Mouse (Mus musculus) intestine, embryonic 16.5 days (tissue): ENCODE measurements at regions not wholly inside any gene's neighbourhood (a gene's known extent, or its start where the extent isn't known, plus 50 kb on each side); places are given as distances from the start of the nearest gene placed in this dataset.

Experiments
- ATAC-seq: fragments of 200-750 bp; cut with Nextera tagmentation; 2 replicates; pipeline ENCODE4 v1.8.0; 2017; ENCODE audit warnings: moderate TSS enrichment, moderate library complexity
- H3K27ac ChIP-seq: fragments of 300-500 bp; sonication (generic); 2 replicates; pipeline ENCODE4 v1.5.1; 2014; ENCODE audit warnings: mild to moderate bottlenecking, low read length
- H3K27me3 ChIP-seq: fragments of 300-500 bp; sonication (generic); replicated peaks from 2 replicates; pipeline ENCODE4 v1.6.1; 2014; ENCODE audit warnings: low read length, control low read depth, mixed read lengths; ENCODE audit not compliant: control insufficient read depth, insufficient read depth
- H3K36me3 ChIP-seq: fragments of 300-500 bp; sonication (generic); 2 replicates; pipeline ENCODE4 v1.6.1; 2014; ENCODE audit warnings: low read length, control low read depth; ENCODE audit not compliant: control insufficient read depth, insufficient read depth
- H3K4me1 ChIP-seq: fragments of 300-500 bp; sonication (generic); 2 replicates; pipeline ENCODE4 v1.6.1; 2014; ENCODE audit warnings: low read length, control low read depth, mixed read lengths; ENCODE audit not compliant: control insufficient read depth, insufficient read depth
- H3K4me2 ChIP-seq: fragments of 300-500 bp; sonication (generic); 2 replicates; pipeline ENCODE4 v1.6.1; 2014; ENCODE audit warnings: low read depth, low read length, control low read depth
- H3K4me3 ChIP-seq: fragments of 300-500 bp; sonication (generic); 2 replicates; pipeline ENCODE4 v1.5.1; 2014; ENCODE audit warnings: mild to moderate bottlenecking, low read length
- H3K9ac ChIP-seq: fragments of 300-500 bp; sonication (generic); 2 replicates; pipeline ENCODE4 v1.6.1; 2014; ENCODE audit warnings: low read depth, low read length
- H3K9me3 ChIP-seq: fragments of 300-500 bp; sonication (generic); 2 replicates; pipeline ENCODE4 v1.6.1; 2016; ENCODE audit warnings: low read length, control low read depth; ENCODE audit not compliant: control insufficient read depth
- WGBS: fragments of 180-500 bp; shearing (Covaris S2); extraction: QIAGEN DNeasy Blood & Tissue Kit; methylation state at CpG from one replicate; pipeline ENCODE4 v1.1.7; 2014; 5-methylcytosine and 5-hydroxymethylcytosine counted together

DNA sequence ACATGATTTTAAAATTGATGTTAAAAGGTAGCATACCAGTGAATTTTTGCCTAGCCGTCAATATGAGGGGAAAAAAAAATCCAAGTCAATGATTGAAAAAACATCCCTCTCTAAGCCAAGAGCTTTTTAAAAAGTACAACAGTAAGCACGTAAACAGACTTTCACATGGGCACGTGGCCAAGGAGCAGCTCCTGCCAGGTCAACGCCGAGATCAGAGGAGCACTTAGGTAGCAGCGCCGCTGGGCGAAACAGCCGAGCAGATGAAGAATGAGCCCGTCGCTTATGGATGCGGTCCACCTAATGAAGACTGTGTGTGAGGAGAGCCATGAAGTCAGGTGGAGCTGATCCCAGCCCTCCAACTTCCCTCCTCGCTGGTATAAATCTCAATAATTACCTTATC is 96.7 kb upstream of the Rcn1 start:
- H3K4me1 ChIP-seq: no peaks in the 10 kb centered on the region
- no peak overlapping the region for H3K27ac ChIP-seq
- H3K9me3 ChIP-seq: no peaks in the 10 kb centered on the region
- H3K4me2 ChIP-seq: no peak overlapping the region
- no peaks in the 10 kb centered on the region for H3K36me3 ChIP-seq
- no peak overlapping the region for H3K9ac ChIP-seq
- no peak overlapping the region for H3K4me3 ChIP-seq
- no peaks in the 10 kb centered on the region for H3K27me3 ChIP-seq
- 70% methylated on average over 13 of the region's 13 CpGs for WGBS
- ATAC-seq: no peak

DNA sequence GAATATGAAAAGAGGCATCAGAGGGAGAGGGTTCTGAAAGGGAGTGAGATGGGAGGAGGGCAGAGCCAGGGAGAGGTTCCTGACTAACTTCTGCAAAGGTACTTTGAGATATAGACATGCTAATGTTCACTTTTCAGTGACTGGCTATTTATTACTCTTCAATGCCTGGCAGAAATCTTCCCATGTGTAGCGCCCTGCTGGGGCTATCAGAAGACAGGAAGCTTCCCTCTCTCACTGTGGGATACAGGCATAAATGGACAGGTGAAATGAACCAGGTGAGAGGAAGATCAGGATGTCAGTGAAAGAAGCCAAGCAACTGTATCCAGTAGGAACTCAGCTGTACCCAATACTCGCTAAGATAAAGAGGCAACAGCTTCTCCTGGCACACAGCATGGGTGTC is 105.1 kb upstream of the Rcn1 start:
- Histone ChIP-seq H3K4me3 (no peak overlapping the region), H3K9ac (no peak overlapping the region), H3K9me3 (no peaks in the 10 kb centered on the region), H3K4me2 (no peak overlapping the region), H3K27ac (no peak overlapping the region), H3K27me3 (no peaks in the 10 kb centered on the region), H3K4me1 (no peaks in the 10 kb centered on the region), H3K36me3 (no peaks in the 10 kb centered on the region)
- 51% methylated on average over 2 of the region's 2 CpGs for WGBS
- ATAC-seq: no peak

DNA sequence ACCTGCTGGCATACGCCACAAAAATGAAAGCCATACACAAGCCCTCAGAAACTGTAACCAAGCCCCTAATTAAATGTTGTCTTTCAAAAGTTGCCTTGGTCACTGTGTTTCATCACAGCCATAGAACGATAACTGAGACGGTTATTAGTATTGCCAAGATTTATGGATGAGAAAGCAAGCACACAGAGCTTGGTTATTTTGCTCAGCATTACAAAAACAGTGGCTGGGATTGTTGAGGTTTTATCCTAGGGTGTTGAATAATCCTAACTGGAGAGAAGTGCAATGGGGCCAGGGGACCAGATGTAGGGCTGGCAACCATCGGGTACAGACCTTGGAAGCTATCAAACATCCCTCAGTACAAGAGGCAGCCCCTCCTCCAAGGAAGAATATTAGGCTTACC is 106.4 kb upstream of the Rcn1 start:
- 82% methylated on average over 4 of the region's 4 CpGs for WGBS
- H3K4me1 ChIP-seq: no peaks in the 10 kb centered on the region
- H3K9ac ChIP-seq: no peak overlapping the region
- ATAC-seq: no peak
- no peaks in the 10 kb centered on the region for H3K9me3 ChIP-seq
- no peak overlapping the region for H3K27ac ChIP-seq
- H3K4me3 ChIP-seq: no peak overlapping the region
- H3K36me3 ChIP-seq: no peaks in the 10 kb centered on the region
- H3K4me2 ChIP-seq: no peak overlapping the region
- H3K27me3 ChIP-seq: no peaks in the 10 kb centered on the region

DNA sequence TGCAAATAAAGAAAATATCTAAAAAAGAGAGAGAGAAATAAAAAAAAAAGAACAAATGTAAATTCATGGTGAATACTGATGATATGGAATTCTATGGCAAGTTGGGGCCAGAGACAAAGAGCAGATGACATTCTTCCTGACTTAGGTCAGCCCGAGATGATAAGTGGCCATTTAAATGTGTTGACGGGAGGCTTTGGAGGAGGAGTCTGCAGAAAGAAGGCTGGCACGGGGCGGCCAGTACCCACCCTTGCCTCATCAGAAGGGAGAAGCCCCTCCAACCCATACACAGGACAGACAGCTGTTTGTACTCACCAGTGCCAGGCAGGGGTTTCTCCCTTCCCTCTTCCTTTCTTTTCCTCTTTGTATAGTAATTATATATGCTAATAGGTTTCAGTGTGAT is 108.0 kb upstream of the Rcn1 start:
- H3K27ac ChIP-seq: no peak overlapping the region
- H3K27me3 ChIP-seq: no peaks in the 10 kb centered on the region
- no peaks in the 10 kb centered on the region for H3K4me1 ChIP-seq
- no peaks in the 10 kb centered on the region for H3K9me3 ChIP-seq
- ATAC-seq: no peak
- H3K9ac ChIP-seq: no peak overlapping the region
- no peaks in the 10 kb centered on the region for H3K36me3 ChIP-seq
- 28% methylated on average over 4 of the region's 4 CpGs for WGBS
- no peak overlapping the region for H3K4me3 ChIP-seq
- no peak overlapping the region for H3K4me2 ChIP-seq

DNA sequence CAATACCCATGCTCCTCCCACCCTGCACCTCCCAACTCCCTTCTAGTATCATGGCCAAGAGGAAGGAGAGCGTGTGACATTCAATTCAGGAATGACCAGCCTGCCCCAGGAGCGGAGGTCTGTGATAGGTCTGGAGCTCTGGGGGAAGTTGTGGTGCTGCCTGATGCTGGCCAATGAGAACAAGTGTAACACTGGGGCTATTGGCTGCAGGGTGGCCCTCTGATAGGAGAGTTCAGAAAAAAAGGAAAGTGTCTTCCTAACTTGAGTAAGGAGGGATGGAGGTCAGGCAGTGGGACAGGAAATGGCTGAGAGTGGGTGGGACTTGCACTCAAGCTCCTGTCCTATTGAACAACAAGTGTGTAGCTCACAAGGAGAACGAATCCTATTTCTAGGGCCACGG is 111.7 kb upstream of the Rcn1 start:
- ATAC-seq: no peak
- Histone ChIP-seq H3K9me3 (no peaks in the 10 kb centered on the region), H3K4me1 (no peaks in the 10 kb centered on the region), H3K9ac (no peak overlapping the region), H3K36me3 (no peaks in the 10 kb centered on the region), H3K4me3 (no peak overlapping the region), H3K27ac (no peak overlapping the region), H3K27me3 (no peaks in the 10 kb centered on the region), H3K4me2 (no peak overlapping the region)
- 87% methylated on average over 4 of the region's 4 CpGs for WGBS

DNA sequence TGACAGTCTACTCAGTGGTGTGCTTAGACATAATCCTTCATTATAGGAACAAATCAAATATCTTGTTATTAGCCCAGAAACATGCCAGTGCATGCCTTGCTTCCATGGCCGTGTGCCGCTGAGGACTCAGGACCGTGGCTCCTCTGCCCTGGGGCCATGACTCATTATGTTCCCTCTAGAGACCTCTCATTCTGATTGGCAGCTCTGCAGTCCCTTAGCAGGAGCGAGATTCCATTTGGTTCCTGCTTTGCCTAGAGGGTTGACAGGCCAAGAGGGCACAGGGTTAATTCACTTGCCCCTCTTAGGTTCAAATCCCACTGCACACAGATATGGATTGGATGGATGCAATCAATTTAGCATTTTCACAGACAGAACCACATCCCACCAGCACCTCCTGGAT is 112.6 kb upstream of the Rcn1 start:
- Histone ChIP-seq H3K27ac (no peak overlapping the region), H3K36me3 (no peaks in the 10 kb centered on the region), H3K9me3 (no peaks in the 10 kb centered on the region), H3K4me2 (no peak overlapping the region), H3K4me3 (no peak overlapping the region), H3K4me1 (no peaks in the 10 kb centered on the region), H3K9ac (no peak overlapping the region), H3K27me3 (no peaks in the 10 kb centered on the region)
- 78% methylated on average over 4 of the region's 4 CpGs for WGBS
- ATAC-seq: no peak

DNA sequence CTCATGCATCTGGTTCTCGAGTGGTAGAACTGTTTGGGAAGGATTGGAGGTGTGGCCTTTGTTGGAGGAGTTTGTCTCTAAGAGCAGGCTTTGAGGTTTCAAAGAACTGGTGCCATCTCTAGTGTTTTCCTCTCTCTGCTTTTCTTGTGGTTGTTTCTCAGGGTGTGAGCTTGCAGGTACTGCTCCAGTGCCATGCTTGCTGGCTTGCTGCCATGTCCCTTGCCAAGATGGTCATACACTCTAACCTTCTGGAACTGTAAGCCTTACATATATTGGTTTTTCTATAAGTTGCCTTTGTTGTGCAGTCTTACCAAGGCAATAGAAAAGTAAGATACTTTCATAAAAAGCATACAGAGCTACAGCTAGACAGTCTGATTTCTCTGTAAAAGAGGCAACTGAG is 115.1 kb upstream of the Rcn1 start:
- Histone ChIP-seq H3K9ac (no peak overlapping the region), H3K9me3 (no peaks in the 10 kb centered on the region), H3K4me2 (no peak overlapping the region), H3K27ac (no peak overlapping the region), H3K4me3 (no peak overlapping the region), H3K4me1 (no peaks in the 10 kb centered on the region), H3K27me3 (no peaks in the 10 kb centered on the region), H3K36me3 (no peaks in the 10 kb centered on the region)
- WGBS: 72% methylated on average over 1 of the region's 1 CpGs
- ATAC-seq: no peak

DNA sequence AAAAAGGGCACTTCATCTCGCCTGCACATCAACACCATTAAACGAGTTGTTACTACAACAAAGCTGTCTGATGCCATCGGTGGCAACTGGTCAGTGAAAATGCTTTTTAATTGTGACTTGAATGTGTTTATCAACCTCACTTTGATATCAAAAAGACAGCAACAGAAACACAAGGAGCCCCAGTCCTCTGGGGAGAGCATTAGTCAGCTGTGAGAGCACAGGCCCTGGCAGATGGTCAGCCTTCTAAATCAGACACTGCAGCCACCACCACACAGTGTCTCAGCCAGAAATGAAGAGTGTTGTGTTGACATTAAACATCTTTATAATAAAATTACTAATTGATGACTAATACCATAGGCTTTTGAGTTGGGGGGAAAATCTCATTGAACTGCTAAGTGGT is 115.8 kb upstream of the Rcn1 start:
- Histone ChIP-seq H3K9ac (no peak overlapping the region), H3K4me1 (no peaks in the 10 kb centered on the region), H3K9me3 (no peaks in the 10 kb centered on the region), H3K4me3 (no peak overlapping the region), H3K36me3 (no peaks in the 10 kb centered on the region), H3K27me3 (no peaks in the 10 kb centered on the region), H3K4me2 (no peak overlapping the region), H3K27ac (no peak overlapping the region)
- 72% methylated on average over 3 of the region's 3 CpGs for WGBS
- ATAC-seq: no peak

DNA sequence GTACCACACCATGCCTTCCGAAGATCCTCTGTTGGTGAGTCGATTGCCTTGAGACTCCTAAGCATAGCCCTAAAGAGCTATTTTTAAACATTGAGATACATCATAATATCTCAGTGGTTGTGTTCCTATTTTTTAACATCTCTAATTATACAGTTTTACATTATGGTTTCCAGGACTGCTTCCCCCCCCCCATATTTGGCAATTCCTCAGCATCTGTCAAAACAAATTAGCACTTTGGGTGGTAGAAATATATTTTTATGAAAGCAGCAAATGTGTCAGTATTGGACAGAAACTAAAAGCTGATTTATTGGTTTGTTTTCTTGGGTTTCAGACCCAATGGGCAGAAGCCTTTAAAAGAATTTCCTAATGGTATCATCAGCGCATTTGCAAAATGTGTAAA is 116.2 kb upstream of the Rcn1 start:
- ATAC-seq: no peak
- no peak overlapping the region for H3K9ac ChIP-seq
- no peaks in the 10 kb centered on the region for H3K36me3 ChIP-seq
- no peaks in the 10 kb centered on the region for H3K9me3 ChIP-seq
- no peak overlapping the region for H3K4me2 ChIP-seq
- no peak overlapping the region for H3K27ac ChIP-seq
- no peaks in the 10 kb centered on the region for H3K4me1 ChIP-seq
- no peak overlapping the region for H3K4me3 ChIP-seq
- H3K27me3 ChIP-seq: no peaks in the 10 kb centered on the region
- 81% methylated on average over 3 of the region's 3 CpGs for WGBS

DNA sequence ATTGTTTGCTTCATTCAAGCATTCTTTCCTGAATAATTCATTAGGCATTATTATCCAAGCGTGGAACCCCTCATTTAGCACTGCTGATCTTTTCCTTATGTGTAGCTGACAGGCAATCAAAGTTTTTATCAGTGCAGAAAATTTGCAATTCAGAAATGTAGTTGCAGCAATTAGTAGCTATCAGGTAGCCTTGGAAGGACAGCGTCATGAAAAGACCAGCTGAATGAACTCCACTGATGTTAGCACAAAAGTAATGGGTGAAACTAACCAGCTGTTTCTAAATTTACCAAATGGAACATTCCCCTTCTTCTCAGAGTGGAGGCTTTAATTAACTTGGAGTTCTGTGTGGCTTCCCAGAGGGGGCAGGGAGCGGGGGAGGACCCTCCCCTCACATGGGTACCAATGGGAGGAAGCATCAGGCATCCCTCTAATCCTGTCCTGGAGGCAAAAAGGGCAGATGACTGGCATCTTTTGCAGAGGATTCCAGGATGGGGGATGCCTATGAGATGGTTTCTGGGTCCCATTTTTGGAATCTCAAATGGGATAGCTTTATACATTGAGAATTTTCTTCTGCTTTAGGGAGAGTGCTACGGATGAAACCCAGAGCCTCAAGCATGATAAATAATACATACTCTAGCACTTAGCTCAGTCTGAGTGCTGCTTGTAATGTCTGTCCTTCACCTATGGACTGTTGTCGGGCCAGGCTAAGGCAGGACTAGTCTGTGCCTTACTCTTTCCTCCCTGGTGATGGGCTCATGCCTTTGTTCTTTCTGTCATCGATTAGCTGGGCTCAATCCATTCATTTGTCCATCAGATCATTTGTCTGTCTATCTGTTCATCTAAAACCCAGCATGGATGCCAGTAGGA is 117.4 kb upstream of the Rcn1 start:
- Histone ChIP-seq H3K27ac (no peak overlapping the region), H3K4me1 (no peaks in the 10 kb centered on the region), H3K36me3 (no peaks in the 10 kb centered on the region), H3K4me2 (no peak overlapping the region), H3K9me3 (no peaks in the 10 kb centered on the region), H3K27me3 (no peaks in the 10 kb centered on the region), H3K4me3 (no peak overlapping the region), H3K9ac (no peak overlapping the region)
- 55% methylated on average over 6 of the region's 6 CpGs for WGBS
- ATAC-seq: no peak
